Mouse (Mus musculus) splenic B cell, adult 2 months (primary cell): ENCODE data around the gene Med13.

ENCODE experiments used
- DNase-seq: peaks from one replicate; pipeline ENCODE4 v3.0.0-alpha.2; 2011; ENCODE audit warnings: low read depth, low spot score
- H3K27me3 ChIP-seq: 2 replicates; pipeline ENCODE4 v1.6.1; 2012; ENCODE audit warnings: mild to moderate bottlenecking, low read length, moderate library complexity, mixed read lengths; ENCODE audit not compliant: control insufficient read depth, poor library complexity, insufficient read depth, severe bottlenecking
- H3K36me3 ChIP-seq: 2 replicates; pipeline ENCODE4 v1.6.1; 2012; ENCODE audit warnings: mild to moderate bottlenecking, low read length, moderate library complexity, mixed read lengths; ENCODE audit not compliant: control insufficient read depth, poor library complexity, insufficient read depth, severe bottlenecking

Gene Med13

DNA sequence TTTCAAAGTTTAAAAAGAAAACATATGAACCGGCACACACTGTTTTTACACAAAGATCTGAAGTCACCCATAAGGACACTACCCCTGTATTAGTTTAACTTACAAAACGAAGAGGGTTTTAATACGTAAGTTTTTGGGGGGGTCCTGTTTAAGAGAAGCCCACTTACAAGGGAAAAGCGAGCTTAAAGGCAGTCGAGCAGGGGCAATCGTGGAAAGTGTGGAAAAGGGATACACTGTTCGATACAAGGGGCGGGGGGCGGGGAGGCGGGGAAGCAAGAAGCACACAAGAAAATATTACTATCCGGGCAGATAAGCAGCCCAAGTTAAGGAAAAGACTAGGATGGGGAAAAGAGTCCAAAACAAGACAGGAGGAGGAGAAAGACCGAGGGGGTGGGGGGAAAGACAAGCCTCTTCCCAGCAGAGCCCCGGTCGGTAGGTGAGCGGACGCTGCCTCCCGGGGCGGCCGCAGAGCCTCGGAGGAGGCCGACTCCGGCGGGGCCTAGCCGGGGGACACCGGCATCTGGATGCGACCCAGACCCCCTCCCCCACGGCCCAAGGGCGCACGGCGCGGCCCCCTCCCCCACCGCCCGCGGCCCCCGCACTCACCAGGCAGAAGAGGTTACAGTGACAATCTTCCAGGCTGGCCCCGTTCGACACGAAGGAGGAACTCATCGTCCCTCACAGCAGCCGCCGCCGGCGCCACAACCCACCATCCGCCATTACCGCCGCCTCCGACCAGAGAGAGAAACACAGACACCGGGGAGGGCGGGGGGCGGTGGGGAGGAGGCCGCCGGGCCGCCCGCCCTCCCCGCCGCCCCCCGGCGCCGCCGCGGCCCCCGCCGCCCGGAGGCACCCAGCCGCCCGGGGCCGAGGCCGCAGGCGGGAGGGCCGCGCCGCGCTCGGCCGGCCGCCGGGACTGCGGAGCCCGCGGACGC, at the start of gene Med13:
Med13 (minus strand) TSS at position 749 of the 935 bp plus-strand sequence.
- Histone ChIP-seq H3K27me3 (no peaks in the 10 kb centered on the region), H3K36me3 (peaks cover 9% of the 10 kb centered on the region; the same call in 1 of the 2 replicates)
- peak; percentile 65 for DNase-seq

GRCm38 (mm10) chr11:86404590-86404989, 47.2 kb upstream of the Med13 start:
- DNase-seq = no peak
- H3K27me3 ChIP-seq = no peaks in the 10 kb centered on the region

DNA sequence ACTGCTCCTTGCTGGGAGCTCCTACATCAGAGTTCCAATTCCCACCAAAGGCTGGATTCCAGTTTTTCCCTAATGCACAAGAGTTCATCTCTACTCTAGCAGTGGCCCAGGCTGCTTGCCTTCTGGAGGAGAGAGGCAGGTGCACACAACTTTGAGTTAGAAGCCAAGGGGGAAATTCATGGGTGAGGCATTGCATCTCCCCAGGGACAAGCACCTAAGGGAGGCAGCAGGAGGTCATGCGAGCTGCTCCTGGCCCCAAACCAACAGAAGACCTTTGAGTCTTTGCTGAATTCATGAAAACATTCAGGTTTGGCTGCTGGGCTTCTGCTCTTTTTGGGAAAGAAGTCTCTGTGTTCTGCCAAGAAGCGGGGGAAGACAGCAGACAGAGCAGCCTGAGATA, 46.4 kb upstream of the Med13 start:
- Histone ChIP-seq H3K36me3 (no peaks in the 10 kb centered on the region), H3K27me3 (no peaks in the 10 kb centered on the region)
- DNase-seq = peak; percentile 54

More at GRCm38 (mm10) chr11:86404590-86404989, 47.2 kb upstream of the Med13 start:
- H3K36me3 ChIP-seq = no peaks in the 10 kb centered on the region

- H3K27me3 ChIP-seq = no peaks in the 10 kb centered on the region
- peak; percentile 77 for DNase-seq
- H3K36me3 ChIP-seq = no peaks in the 10 kb centered on the region
These were observed 42.1 kb upstream of the Med13 start for GRCm38 (mm10) chr11:86399241-86400107.

DNA sequence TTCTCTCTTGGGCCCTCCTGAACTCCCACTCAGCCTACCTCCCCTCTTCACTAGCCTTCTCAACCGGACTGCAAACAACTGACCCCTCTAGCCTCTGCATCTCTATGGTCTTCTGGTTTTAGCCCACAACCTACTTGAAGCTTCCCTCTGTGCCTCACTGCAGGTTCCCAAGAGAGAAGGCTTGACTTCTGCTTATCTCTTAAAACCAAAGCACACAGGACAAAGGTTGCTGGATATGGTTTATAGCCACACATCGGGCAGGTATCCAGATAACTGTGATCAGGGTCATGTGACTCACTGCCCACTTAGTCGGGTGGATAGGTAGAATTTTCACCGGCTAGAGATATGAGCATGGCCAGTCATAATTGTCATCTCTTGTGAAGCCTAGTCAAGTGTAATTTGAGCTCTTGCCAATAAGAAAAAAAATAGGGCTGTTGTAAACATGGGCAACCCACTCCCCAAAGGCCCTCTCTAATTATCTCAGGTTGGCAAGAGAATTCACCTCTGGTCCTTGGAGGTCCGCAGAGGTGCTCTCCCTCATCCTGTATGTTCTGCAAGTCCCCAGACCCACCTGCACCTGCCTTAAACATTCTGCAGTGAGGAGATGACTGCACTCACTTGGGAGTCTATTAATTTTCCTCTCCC, 39.7 kb upstream of the Med13 start:
- no peaks in the 10 kb centered on the region for H3K27me3 ChIP-seq
- H3K36me3 ChIP-seq = no peaks in the 10 kb centered on the region
- DNase-seq = peak; percentile 47

GRCm38 (mm10) chr11:86396518-86396917, 39.1 kb upstream of the Med13 start:
- Histone ChIP-seq H3K36me3 (no peaks in the 10 kb centered on the region), H3K27me3 (no peaks in the 10 kb centered on the region)
- DNase-seq = no peak

DNA sequence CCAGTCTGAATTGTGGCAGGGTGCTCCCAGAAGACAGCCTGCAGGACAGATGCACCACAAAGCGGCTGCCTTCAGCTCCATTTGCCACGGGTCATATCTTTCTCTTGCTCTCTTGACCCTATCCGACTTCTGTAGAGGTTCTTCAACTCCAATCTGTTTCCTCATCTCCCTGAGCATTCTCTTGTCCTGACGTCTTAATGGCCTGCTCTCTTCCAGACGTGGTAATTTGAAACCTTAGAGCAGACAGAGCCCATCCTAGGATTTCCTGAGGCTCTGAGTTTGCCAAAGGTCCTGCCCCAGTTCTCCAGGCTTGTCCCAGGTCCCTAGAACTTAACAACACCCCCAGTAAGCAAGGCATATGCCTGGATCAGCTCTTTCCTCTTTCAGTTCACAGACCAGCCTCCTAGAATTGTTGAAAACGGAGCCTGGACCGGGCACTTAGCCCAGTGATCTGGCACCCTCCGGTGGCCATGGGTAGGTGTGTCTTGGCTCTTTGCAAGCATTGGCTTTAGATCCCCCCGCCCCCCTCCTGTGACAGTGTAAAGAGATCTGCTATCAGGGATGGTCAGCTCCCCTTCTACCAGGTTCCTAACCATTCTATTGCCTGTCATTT, 38.2 kb upstream of the Med13 start:
- H3K27me3 ChIP-seq = no peaks in the 10 kb centered on the region
- H3K36me3 ChIP-seq = no peaks in the 10 kb centered on the region
- peak; percentile 85 for DNase-seq

DNA sequence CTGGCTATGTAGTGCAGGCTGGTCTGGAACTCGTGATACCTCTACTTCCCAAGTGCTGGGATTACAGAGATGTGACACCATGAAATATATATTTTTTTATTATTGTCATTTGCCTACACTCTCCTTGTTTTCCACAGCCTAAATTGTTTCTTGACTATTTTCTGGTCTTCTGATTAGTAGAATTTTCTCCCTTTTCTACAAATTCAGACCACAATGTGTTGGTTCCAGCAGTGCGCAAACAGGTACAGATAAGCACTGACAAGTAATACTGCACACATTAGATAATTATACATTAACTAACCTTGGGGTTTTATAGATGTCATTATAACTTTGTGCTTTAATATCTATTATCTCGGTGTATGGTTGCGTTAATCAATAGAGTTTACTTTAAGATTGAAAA, 37.7 kb upstream of the Med13 start:
- Histone ChIP-seq H3K27me3 (no peaks in the 10 kb centered on the region), H3K36me3 (no peaks in the 10 kb centered on the region)
- DNase-seq = no peak

- no peak for DNase-seq
- Histone ChIP-seq H3K36me3 (no peaks in the 10 kb centered on the region), H3K27me3 (no peaks in the 10 kb centered on the region)
These were observed 34.3 kb upstream of the Med13 start for GRCm38 (mm10) chr11:86391687-86392086.

- Histone ChIP-seq H3K27me3 (no peaks in the 10 kb centered on the region), H3K36me3 (no peaks in the 10 kb centered on the region)
- DNase-seq = no peak
These were observed 32.9 kb upstream of the Med13 start for GRCm38 (mm10) chr11:86390308-86390707.

DNA sequence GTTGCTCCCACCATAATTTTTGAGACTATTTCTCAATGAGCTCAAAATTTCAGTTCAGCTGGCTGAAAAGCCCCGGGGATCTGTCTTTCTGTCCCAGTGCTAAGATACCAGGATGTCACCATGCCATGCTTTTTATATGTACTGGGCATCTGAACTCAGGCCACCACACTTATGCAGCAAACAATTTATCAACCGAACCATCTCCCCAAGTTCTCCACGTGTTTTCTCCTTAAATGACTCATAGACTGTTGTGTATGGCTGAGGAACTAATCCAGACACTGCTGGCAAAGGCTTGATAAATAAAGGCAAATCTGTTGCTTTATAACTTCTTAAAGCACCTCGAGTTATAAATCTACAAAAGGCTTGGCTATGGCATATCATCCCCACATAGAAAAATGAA, 32.1 kb upstream of the Med13 start:
- H3K27me3 ChIP-seq = no peaks in the 10 kb centered on the region

GRCm38 (mm10) chr11:86388821-86389480, 31.5 kb upstream of the Med13 start:
- DNase-seq = no peak
- H3K27me3 ChIP-seq = no peaks in the 10 kb centered on the region
- no peaks in the 10 kb centered on the region for H3K36me3 ChIP-seq

More for the DNA sequence above, 32.1 kb upstream of the Med13 start:
- DNase-seq = no peak
- no peaks in the 10 kb centered on the region for H3K36me3 ChIP-seq

DNA sequence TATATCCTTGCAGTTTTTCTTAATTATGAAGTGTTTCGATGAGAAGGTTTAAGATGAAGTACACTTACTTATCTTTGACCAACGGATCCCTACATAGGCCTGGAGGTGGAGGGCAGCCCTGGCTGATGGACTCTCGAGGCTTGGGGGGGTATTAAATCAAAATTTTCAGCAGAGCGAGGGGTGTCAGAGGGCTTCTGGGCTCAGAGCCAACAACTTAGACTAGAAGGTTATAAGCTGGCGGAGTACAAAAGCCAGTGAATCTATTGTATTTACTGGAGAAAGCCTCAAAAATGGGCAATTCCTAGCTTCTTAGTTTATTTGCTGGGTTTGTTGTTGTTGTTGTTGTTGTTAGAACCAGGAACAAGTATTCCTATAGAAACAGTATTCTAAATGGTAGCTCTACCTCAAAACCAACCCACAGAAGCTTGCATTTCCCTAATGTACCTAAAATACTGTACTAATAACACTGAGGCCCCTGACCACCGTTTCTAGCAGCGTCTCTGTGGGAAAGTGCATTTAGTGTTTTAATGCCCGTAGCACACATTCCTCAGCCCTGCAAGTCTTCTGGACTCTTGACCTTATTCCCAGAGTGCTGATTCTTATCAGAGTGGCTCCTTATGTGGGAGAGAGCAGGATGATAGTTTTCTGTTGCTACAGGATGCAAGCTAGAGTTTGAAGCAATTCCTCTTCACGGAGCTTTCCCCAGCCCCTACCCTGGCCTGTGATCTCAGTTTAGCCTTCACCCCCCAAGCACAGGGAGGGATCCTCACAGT, 29.9 kb upstream of the Med13 start:
- DNase-seq = no peak
- Histone ChIP-seq H3K36me3 (no peaks in the 10 kb centered on the region), H3K27me3 (no peaks in the 10 kb centered on the region)
